Mouse (Mus musculus) MEL (cell line): Measurements from ENCODE around the gene Ggt5. TPM values are rescaled to one million over a fixed set of nuclear protein-coding genes. Genes with fewer than 3 reads are reported as not detected.

Experiments
- DNase-seq: peaks from one replicate; pipeline ENCODE4 v3.0.0; 2011; ENCODE audit warnings: low read depth, low spot score
- H3K27ac ChIP-seq: 2 replicates; pipeline ENCODE4 v1.5.1; 2012; ENCODE audit warnings: low read depth, mild to moderate bottlenecking, control low read depth, low read length, moderate library complexity; ENCODE audit not compliant: control insufficient read depth
- H3K27me3 ChIP-seq, 2 experiments: fragments of 150-350 bp in 1 of 2; sonication (generic) in 1 of 2; 2 replicates each; pipeline ENCODE4 v1.6.1; 2012; ENCODE audit warnings: low read length in 2 of 2, mild to moderate bottlenecking in 2 of 2, improper control_type of control experiment in 1 of 2, moderate library complexity in 1 of 2; ENCODE audit not compliant: insufficient read depth in 2 of 2, control insufficient read depth in 1 of 2
- H3K36me3 ChIP-seq, 2 experiments: 2 replicates each; pipeline ENCODE4 v1.6.1; 2012 to 2014; ENCODE audit warnings: low read length in 2 of 2, improper control_type of control experiment in 1 of 2, inconsistent platforms in 1 of 2, mild to moderate bottlenecking in 1 of 2; ENCODE audit not compliant: insufficient read depth in 2 of 2, control insufficient read depth in 1 of 2
- H3K4me1 ChIP-seq, 2 experiments: fragments of 150-350 bp in 1 of 2; sonication (generic) in 1 of 2; 2 replicates each; pipeline ENCODE4 v1.6.1; 2012; ENCODE audit warnings: low read length in 2 of 2, improper control_type of control experiment in 1 of 2, mild to moderate bottlenecking in 1 of 2; ENCODE audit not compliant: insufficient read depth in 2 of 2, control insufficient read depth in 1 of 2
- H3K4me3 ChIP-seq, 2 experiments: fragments of 150-350 bp in 1 of 2; sonication (generic) in 1 of 2; 2 replicates each; pipeline ENCODE4 v1.5.1; 2012; ENCODE audit warnings: low read depth in 2 of 2, low read length in 2 of 2, mild to moderate bottlenecking in 2 of 2, moderate library complexity in 2 of 2, control low read depth in 1 of 2, improper control_type of control experiment in 1 of 2; ENCODE audit not compliant: control insufficient read depth in 1 of 2, insufficient read depth in 1 of 2
- H3K79me2 ChIP-seq: 2 replicates; pipeline ENCODE4 v1.6.1; 2012; ENCODE audit warnings: mild to moderate bottlenecking, low read length, moderate library complexity; ENCODE audit not compliant: control insufficient read depth, poor library complexity, insufficient read depth
- H3K9ac ChIP-seq: 2 replicates; pipeline ENCODE4 v1.6.1; 2012; ENCODE audit warnings: low read depth, mild to moderate bottlenecking, control low read depth, low read length, moderate library complexity; ENCODE audit not compliant: control insufficient read depth, poor library complexity, severe bottlenecking
- H3K9me3 ChIP-seq: fragments of 150-350 bp; sonication (generic); replicated peaks from 2 replicates; pipeline ENCODE4 v1.6.1; 2012; ENCODE audit warnings: mild to moderate bottlenecking, low read length, improper control_type of control experiment, moderate library complexity; ENCODE audit not compliant: insufficient read depth
- ELF1 ChIP-seq: IDR thresholded peaks from 2 replicates; pipeline ENCODE4 v1.6.1; 2014; ENCODE audit warnings: low read depth, mild to moderate bottlenecking, inconsistent platforms, low read length, improper control_type of control experiment, moderate library complexity
- ETS1 ChIP-seq: IDR thresholded peaks from 2 replicates; pipeline ENCODE4 v1.6.1; 2012; ENCODE audit warnings: low read depth, mild to moderate bottlenecking, inconsistent platforms, low read length, improper control_type of control experiment, moderate library complexity
- GABPA ChIP-seq: IDR thresholded peaks from 2 replicates; pipeline ENCODE4 v1.6.1; 2012; ENCODE audit warnings: low read depth, mild to moderate bottlenecking, inconsistent platforms, low read length, improper control_type of control experiment, moderate library complexity
- HCFC1 ChIP-seq: IDR thresholded peaks from 2 replicates; pipeline ENCODE4 v1.6.1; 2012; ENCODE audit warnings: low read depth, mild to moderate bottlenecking, inconsistent platforms, low read length, improper control_type of control experiment, moderate library complexity
- MAZ ChIP-seq: IDR thresholded peaks from 2 replicates; pipeline ENCODE4 v1.6.1; 2012; ENCODE audit warnings: low read depth, mild to moderate bottlenecking, inconsistent platforms, low read length, improper control_type of control experiment
- MYB ChIP-seq: IDR thresholded peaks from 2 replicates; pipeline ENCODE4 v1.6.1; 2011; ENCODE audit warnings: mild to moderate bottlenecking, low read depth, low read length, improper control_type of control experiment
- POLR2A ChIP-seq, 2 experiments: IDR thresholded peaks; 2 replicates each; pipeline ENCODE4 v1.6.1; 2011 to 2012; ENCODE audit warnings: low read length in 2 of 2, mild to moderate bottlenecking in 2 of 2, control low read depth in 1 of 2, improper control_type of control experiment in 1 of 2, low read depth in 1 of 2, moderate library complexity in 1 of 2; ENCODE audit not compliant: control insufficient read depth in 1 of 2, insufficient read depth in 1 of 2, poor library complexity in 1 of 2
- RAD21 ChIP-seq: IDR thresholded peaks from 2 replicates; pipeline ENCODE4 v1.6.1; 2011; ENCODE audit warnings: mild to moderate bottlenecking, low read depth, low read length, improper control_type of control experiment
- RCOR1 ChIP-seq: IDR thresholded peaks from 2 replicates; pipeline ENCODE4 v1.6.1; 2012; ENCODE audit warnings: low read depth, mild to moderate bottlenecking, inconsistent platforms, low read length, improper control_type of control experiment
- TAL1 ChIP-seq: IDR thresholded peaks from 2 replicates; pipeline ENCODE4 v1.6.1; 2012; ENCODE audit warnings: mild to moderate bottlenecking, inconsistent platforms, low read length, moderate library complexity, mixed read lengths
- TBP ChIP-seq: IDR thresholded peaks from 2 replicates; pipeline ENCODE4 v1.8.0; 2011; ENCODE audit warnings: low read depth, low read length, improper control_type of control experiment
- USF2 ChIP-seq, 2 experiments: IDR thresholded peaks; 2 replicates each; pipeline ENCODE4 v1.6.1; 2011 to 2012; ENCODE audit warnings: improper control_type of control experiment in 2 of 2, low read length in 2 of 2, borderline replicate concordance in 1 of 2, inconsistent platforms in 1 of 2, low read depth in 1 of 2, mild to moderate bottlenecking in 1 of 2; ENCODE audit not compliant: insufficient read depth in 1 of 2
- ZKSCAN1 ChIP-seq: IDR thresholded peaks from 2 replicates; pipeline ENCODE4 v1.6.1; 2012; ENCODE audit warnings: low read depth, mild to moderate bottlenecking, inconsistent platforms, low read length, improper control_type of control experiment, moderate library complexity
- ZMIZ1 ChIP-seq: IDR thresholded peaks from 2 replicates; pipeline ENCODE4 v1.6.1; 2012; ENCODE audit warnings: low read depth, mild to moderate bottlenecking, inconsistent platforms, low read length, improper control_type of control experiment, moderate library complexity
- polyA plus RNA-seq, 2 experiments: library from polyadenylated mRNA; stranded (reverse) in 1 of 2; unstranded in 1 of 2; fragments of >175 nt in 1 of 2; fragments of >200 nt in 1 of 2; gene quantifications; 2 replicates each; pipeline versions ENCODE4 v1.2.1 to v1.2.4; 2012; ENCODE audit warnings: low replicate concordance in 2 of 2, low read depth in 1 of 2; ENCODE audit not compliant: insufficient read length in 2 of 2, insufficient read depth in 1 of 2, missing spikeins in 1 of 2
- total RNA-seq: library from RNA; depleted of rRNA; stranded (reverse); fragments of 300-350 nt; gene quantifications from 2 replicates; pipeline ENCODE4 v1.2.3, GENCODE M21; 2012

Gene Ggt5
- total and polyA plus RNA-seq, 3 experiments: 0.11 TPM; not detected in 2

DNA sequence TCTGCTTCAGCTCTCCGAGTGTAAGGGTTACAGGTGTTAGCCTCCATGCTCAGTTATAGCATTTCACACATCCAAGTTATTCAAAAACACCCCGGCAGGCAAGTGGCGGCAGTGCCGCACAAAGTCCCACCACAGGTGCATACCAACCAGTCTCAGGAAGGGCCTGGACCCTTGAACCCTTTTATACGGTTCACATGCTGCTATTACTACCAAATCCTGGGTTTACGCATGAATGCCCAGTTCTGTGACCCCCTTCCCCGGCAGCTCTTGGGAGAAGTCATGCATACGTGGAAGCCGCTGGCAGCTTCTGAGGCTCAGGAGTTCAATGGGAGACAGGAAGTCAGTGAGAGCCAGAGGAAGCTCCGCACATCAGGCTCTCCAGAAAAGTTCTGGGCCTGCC lies 16.0 kb upstream of the Ggt5 start:
- no peak overlapping the region for H3K4me3 ChIP-seq
- H3K27me3 ChIP-seq: peaks cover 6 to 8% of the 10 kb centered on the region in 2 experiments; a peak in 2 of 4 replicates
- H3K36me3 ChIP-seq: peaks cover 0 to 8% of the 10 kb centered on the region in 2 experiments; a peak in 1 of 4 replicates
- H3K79me2 ChIP-seq: no peaks in the 10 kb centered on the region
- H3K9me3 ChIP-seq: no peaks in the 10 kb centered on the region
- H3K27ac ChIP-seq: no peak overlapping the region
- TF ChIP-seq MAZ (no peak), RAD21 (no peak), USF2 (IDR thresholded peaks at IDR 0.05; ENCODE audit: borderline replicate concordance in 1 of 2, insufficient read depth in 1 of 2, low read depth in 1 of 2, low read length in 2 of 2) (no peak)
- peaks cover 0 to 10% of the 10 kb centered on the region in 2 experiments; a peak in 2 of 4 replicates for H3K4me1 ChIP-seq
- H3K9ac ChIP-seq: no peak overlapping the region
- no peak for DNase-seq

DNA sequence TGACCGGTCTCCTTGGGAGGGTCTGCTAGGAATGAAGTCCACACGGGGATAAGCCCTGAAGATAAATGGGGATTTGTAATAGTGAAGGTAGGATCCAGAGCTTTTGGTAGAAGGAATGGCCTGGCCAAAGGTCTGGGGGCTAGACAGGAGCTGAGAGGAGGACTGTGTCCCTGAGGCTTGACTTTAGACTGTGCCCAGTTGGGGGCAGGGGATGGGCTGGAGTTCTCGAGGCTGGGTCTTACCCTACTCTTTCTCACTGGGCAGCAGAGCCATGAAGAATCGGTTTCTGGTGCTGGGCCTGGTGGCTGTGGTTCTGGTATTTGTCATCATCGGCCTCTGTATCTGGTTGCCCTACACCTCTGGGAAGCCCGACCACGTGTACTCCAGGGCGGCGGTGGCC lies 15.2 kb upstream of the Ggt5 start:
- Histone ChIP-seq H3K9ac (no peak overlapping the region), H3K27ac (no peak overlapping the region)
- TF ChIP-seq ZMIZ1 (no peak), ELF1 (no peak), HCFC1 (no peak), ETS1 (no peak)
- TF ChIP-seq, all 39 proteins: peak for 0
- H3K79me2 ChIP-seq: no peaks in the 10 kb centered on the region
- peaks cover 8 to 9% of the 10 kb centered on the region in 2 experiments; a peak in 2 of 4 replicates for H3K27me3 ChIP-seq
- H3K36me3 ChIP-seq: 0 out of 4 replicates have a peak, but pooled peaks cover 0 to 2% of the 10 kb centered on the region in 2 experiments
- H3K4me3 ChIP-seq: no peak overlapping the region
- 0 out of 4 replicates have a peak, but pooled peaks cover 0 to 2% of the 10 kb centered on the region in 2 experiments for H3K4me1 ChIP-seq
- H3K9me3 ChIP-seq: no peaks in the 10 kb centered on the region
- DNase-seq: no peak

DNA sequence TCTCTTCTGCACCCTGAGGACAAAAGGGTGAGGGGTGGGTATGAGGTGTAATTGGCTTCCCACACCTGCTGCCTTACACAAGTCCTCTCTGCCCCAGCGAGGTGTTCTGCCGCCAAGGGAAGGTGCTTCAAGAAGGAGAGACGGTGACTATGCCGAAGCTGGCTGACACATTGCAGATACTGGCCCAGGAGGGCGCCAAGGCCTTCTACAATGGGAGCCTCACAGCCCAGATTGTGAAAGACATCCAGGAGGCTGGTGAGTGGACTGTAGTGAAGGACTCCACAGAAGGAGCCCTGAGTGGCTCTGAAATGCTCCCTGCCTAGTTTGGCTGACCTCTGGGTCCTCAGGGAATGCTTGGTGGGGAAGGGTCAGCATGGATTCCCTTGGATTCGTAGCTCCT lies 10.0 kb upstream of the Ggt5 start:
- TF ChIP-seq MYB: no peak
- TF ChIP-seq POLR2A (IDR thresholded peaks at IDR 0.05; ENCODE audit: control insufficient read depth in 1 of 2, insufficient read depth in 1 of 2, low read depth in 1 of 2, low read length in 2 of 2, poor library complexity in 1 of 2): no peak
- TF ChIP-seq USF2 (IDR thresholded peaks at IDR 0.05; ENCODE audit: borderline replicate concordance in 1 of 2, insufficient read depth in 1 of 2, low read depth in 1 of 2, low read length in 2 of 2): no peak
- no peak for TF ChIP-seq HCFC1
- no peak for TF ChIP-seq RCOR1
- no peak for TF ChIP-seq ZKSCAN1
- no peak for TF ChIP-seq TBP
- TF ChIP-seq GABPA: no peak
- TF ChIP-seq TAL1: no peak
- Histone ChIP-seq H3K36me3 (no peaks in the 10 kb centered on the region), H3K27me3 (peaks cover 10 to 12% of the 10 kb centered on the region in 2 experiments; a peak in 2 of 4 replicates), H3K9ac (no peak overlapping the region), H3K9me3 (no peaks in the 10 kb centered on the region), H3K27ac (no peak overlapping the region), H3K79me2 (no peaks in the 10 kb centered on the region), H3K4me3 (no peak overlapping the region), H3K4me1 (no peaks in the 10 kb centered on the region)
- DNase-seq: no peak
